Mouse (Mus musculus): ENCODE results near the gene Ankrd65. TPM values are rescaled to one million over a fixed set of nuclear protein-coding genes. Genes with fewer than 3 reads are reported as not detected.
"Not testable (repeated sequence)": the region's sequence is repeated elsewhere in the genome, so short reads cannot be mapped to it uniquely, and the experiment has no call there.

The Ankrd65 gene
- polyA plus RNA-seq, 1 experiment from 2014 or later = 0.20 TPM

DNA sequence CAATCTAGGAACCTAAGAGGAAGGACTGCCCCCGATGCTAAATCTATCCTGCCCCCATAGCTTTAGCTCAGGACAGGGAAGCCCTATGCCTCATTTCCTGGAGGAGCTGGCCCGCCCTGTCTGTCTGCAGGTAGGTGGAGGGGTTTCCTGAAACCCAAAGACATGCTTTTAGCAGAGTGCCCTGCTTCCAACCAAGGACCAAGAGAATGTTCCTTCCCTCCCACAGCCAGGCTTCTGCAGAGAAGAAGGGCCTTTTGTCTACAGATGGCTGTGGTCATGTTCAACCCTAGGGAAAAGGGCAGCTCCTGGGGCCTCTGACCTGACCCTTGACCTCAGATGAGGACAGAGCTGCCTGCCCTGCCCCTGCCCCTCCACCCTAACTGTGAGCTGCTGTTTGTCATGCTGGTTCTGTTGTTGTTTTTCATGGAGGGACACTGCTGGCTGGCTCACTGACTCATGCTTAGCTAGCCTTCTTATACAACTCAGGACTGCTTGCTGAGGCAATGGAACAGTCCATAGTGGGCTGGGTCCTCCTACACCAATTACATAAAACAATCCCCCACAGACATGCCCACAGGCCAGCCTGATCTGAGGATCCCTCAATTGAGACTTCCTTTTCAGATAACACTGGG lies 13.4 kb upstream of the Ankrd65 start:
- no peaks in the 10 kb centered on the region for H3K36me3 ChIP-seq
- ATAC-seq (ENCODE audit: borderline replicate concordance, extremely low read depth, low FRiP score, low TSS enrichment) = no peak
- H3K9ac ChIP-seq = no peak overlapping the region
- 55% methylated on average over 2 of the region's 2 CpGs for WGBS
- no peak overlapping the region for H3K4me3 ChIP-seq
- peaks cover 48% of the 10 kb centered on the region for H3K4me1 ChIP-seq
- H3K4me2 ChIP-seq = no peak overlapping the region
- no peaks in the 10 kb centered on the region for H3K9me3 ChIP-seq
- H3K27me3 ChIP-seq = peaks cover 24% of the 10 kb centered on the region
- 0 out of 2 replicates have a peak overlapping the region, but pooled peaks have one; percentile 8 for H3K27ac ChIP-seq

DNA sequence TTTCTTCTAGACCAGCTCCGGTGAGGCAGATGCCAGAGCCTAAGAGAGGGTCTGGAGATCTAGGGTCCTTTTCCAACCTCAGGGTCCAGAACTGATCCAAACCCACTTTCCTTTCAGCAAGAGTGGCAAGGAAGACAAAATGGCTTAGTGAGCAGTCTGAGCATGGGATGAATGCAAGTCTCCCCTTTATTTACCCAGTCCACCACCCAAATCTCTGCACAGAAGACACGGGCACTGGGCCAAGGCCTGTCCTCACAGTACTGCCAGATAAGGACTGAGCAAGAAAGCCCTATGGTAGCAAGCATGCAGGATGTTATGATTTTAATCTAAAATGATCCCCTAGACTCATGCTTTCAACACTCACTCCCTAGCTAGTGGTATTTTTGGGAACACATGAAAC lies 12.4 kb upstream of the Ankrd65 start:
- Histone ChIP-seq H3K36me3 (no peaks in the 10 kb centered on the region), H3K9me3 (no peaks in the 10 kb centered on the region), H3K4me1 (peaks cover 48% of the 10 kb centered on the region), H3K27ac (0 out of 2 replicates have a peak overlapping the region, but pooled peaks have one; percentile 20), H3K27me3 (peaks cover 16% of the 10 kb centered on the region), H3K9ac (no peak overlapping the region), H3K4me2 (no peak overlapping the region), H3K4me3 (no peak overlapping the region)
- no peak for ATAC-seq (ENCODE audit: borderline replicate concordance, extremely low read depth, low FRiP score, low TSS enrichment)
- WGBS = 57% methylated on average over 2 of the region's 2 CpGs

DNA sequence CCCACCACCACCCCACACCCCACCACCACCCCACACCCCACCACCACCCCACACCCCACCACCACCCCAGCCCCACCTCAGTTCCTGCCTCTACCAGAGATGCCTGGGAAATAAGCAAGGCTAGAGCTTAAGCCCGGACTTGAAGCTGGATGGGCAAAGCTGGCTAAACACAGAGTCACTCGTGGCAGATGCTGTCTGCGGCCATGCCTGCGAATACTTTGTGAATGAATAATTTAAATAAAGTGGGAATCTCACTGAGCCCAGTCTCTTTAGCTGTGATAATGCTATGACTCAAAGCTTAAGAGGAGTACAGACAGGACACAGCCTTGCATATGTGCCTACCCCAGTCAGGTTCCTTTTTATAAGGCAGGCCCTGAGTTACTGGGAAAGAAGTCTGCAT lies 10.7 kb upstream of the Ankrd65 start:
- H3K36me3 ChIP-seq = no peaks in the 10 kb centered on the region
- no peak overlapping the region for H3K9ac ChIP-seq
- no peaks in the 10 kb centered on the region for H3K27me3 ChIP-seq
- WGBS = 77% methylated on average over 4 of the region's 4 CpGs
- peaks cover 40% of the 10 kb centered on the region for H3K4me1 ChIP-seq
- no peak overlapping the region for H3K4me3 ChIP-seq
- H3K27ac ChIP-seq = no peak overlapping the region
- H3K4me2 ChIP-seq = no peak overlapping the region
- ATAC-seq (ENCODE audit: borderline replicate concordance, extremely low read depth, low FRiP score, low TSS enrichment) = no peak
- H3K9me3 ChIP-seq = no peaks in the 10 kb centered on the region

DNA sequence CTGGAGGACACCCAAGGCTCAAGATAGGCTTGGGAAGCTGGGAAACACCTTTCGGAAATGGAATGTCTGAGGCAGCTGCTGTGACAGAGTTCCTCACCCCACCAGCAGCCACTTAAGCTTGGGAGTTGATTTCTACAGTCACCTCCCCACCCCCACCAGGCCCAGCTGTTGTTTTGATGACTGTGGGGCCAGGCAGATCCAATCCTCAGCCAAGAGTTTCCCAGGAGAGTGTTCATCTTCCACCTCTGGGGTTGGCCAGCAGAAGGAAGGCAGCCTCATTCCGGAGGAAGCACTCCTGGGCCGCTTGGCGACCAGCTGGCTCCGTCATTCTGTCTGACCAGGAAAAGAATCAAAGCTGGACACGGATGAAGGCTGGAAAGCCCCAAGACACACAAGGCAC lies 9.3 kb upstream of the Ankrd65 start:
- 15% methylated on average over 6 of the region's 6 CpGs for WGBS
- H3K9me3 ChIP-seq = no peaks in the 10 kb centered on the region
- H3K4me3 ChIP-seq = no peak overlapping the region
- ATAC-seq (ENCODE audit: borderline replicate concordance, extremely low read depth, low FRiP score, low TSS enrichment) = no peak
- H3K9ac ChIP-seq = no peak overlapping the region
- peak overlapping the region; percentile 16; the same call in 1 of the 2 replicates for H3K27ac ChIP-seq
- no peaks in the 10 kb centered on the region for H3K27me3 ChIP-seq
- peaks cover 28% of the 10 kb centered on the region for H3K4me1 ChIP-seq
- no peaks in the 10 kb centered on the region for H3K36me3 ChIP-seq
- H3K4me2 ChIP-seq = no peak overlapping the region

DNA sequence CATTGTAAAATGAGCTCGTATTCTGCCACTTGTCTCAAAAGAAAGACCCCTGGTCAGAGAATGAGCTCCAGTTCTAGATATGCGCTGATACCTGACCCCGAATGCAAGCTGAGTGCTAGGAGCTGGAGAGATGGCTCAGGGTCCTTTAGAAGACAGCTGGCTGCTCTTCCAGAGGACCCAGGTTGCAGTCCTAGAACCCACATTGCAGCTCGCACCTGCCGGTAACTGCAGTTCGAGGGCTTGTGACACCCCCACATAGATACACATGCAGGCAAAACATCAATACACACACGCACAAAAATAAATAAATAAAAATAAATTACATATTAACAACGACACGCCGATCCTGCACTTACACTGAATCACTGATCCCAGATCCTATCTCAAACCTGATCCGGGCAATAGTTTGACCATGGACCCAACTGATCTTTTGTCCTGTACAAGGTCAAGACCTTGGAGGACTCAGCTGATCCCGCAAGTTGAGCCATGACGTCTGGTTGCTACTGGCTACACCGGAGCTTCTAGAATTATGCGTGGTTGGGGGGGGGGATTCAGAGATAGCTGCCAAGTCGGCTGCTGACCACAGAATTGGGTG lies 6.7 kb upstream of the Ankrd65 start:
- WGBS = 33% methylated on average over 16 of the region's 16 CpGs
- Histone ChIP-seq H3K4me1 (peaks cover 11% of the 10 kb centered on the region), H3K27ac (peak overlapping the region; percentile 51; the same call in 1 of the 2 replicates), H3K9ac (no peak overlapping the region; the same call in 1 of the 2 replicates), H3K9me3 (no peaks in the 10 kb centered on the region), H3K4me2 (peak overlapping the region; percentile 89), H3K36me3 (no peaks in the 10 kb centered on the region), H3K4me3 (peak overlapping the region; percentile 60), H3K27me3 (no peaks in the 10 kb centered on the region)
- no peak for ATAC-seq (ENCODE audit: borderline replicate concordance, extremely low read depth, low FRiP score, low TSS enrichment)

DNA sequence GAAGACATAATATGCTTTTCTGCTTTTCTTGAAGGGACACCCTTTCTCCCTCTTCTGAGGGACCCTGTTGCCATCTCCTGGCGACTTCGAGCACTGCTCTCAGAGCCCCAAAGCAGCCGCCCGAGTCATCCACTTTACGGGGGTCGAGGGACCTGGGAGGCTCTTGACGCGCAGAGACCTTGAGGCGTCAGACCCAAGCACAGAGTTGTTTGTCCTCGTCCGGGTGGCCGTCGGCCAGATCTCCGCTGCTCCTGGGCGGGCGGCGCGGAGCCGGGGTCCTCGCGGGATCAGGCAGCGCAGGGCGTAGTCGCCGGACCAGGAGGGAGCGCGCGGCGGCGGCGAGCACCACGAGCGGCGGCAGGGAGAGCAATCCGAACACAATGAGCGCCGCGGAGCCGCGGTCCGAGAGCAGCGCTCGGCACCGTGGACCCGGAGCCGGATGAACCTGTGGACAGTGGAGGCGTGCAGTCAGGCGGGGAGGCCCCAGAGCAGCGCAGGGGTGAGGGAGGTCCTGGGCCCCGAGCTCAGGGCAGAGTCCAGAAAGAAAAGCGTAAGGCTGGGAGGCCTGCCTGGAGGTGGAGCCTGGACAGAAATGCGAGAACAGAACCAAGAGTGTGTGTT lies 6.0 kb upstream of the Ankrd65 start:
- Histone ChIP-seq H3K4me1 (peaks cover 11% of the 10 kb centered on the region), H3K9ac (peak overlapping the region; percentile 66), H3K4me3 (peak overlapping the region; percentile 60), H3K9me3 (no peaks in the 10 kb centered on the region), H3K27ac (peak overlapping the region; percentile 51), H3K4me2 (peak overlapping the region; percentile 89), H3K36me3 (no peaks in the 10 kb centered on the region), H3K27me3 (no peaks in the 10 kb centered on the region)
- WGBS = under 1% methylated on average over 52 of the region's 52 CpGs
- peak; percentile 87 for ATAC-seq (ENCODE audit: borderline replicate concordance, extremely low read depth, low FRiP score, low TSS enrichment)

DNA sequence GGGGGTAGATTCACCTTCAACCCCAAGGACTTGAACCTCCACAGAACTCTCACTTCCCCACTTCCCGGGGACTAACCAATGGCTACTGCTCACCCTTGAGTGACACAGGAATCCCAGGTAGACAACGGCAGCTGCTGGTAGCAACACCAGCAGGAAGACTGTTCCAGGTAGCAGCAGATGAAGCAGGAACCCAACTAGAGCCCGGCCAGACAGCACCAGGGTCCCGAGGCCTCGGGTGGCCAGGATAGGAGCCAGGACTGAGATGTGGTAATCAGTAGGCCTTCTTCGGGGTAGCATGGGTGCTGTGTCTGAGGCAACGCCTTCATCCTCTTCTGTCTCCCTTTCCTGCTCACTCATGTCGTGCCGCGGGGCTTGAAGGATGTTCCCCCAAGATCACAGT lies 5.0 kb upstream of the Ankrd65 start:
- H3K4me3 ChIP-seq = no peak overlapping the region
- no peak overlapping the region for H3K9ac ChIP-seq
- no peak overlapping the region for H3K27ac ChIP-seq
- ATAC-seq (ENCODE audit: borderline replicate concordance, extremely low read depth, low FRiP score, low TSS enrichment) = no peak
- 78% methylated on average over 10 of the region's 10 CpGs for WGBS
- H3K4me1 ChIP-seq = peaks cover 11% of the 10 kb centered on the region
- H3K9me3 ChIP-seq = no peaks in the 10 kb centered on the region
- H3K36me3 ChIP-seq = no peaks in the 10 kb centered on the region
- no peaks in the 10 kb centered on the region for H3K27me3 ChIP-seq
- H3K4me2 ChIP-seq = no peak overlapping the region

DNA sequence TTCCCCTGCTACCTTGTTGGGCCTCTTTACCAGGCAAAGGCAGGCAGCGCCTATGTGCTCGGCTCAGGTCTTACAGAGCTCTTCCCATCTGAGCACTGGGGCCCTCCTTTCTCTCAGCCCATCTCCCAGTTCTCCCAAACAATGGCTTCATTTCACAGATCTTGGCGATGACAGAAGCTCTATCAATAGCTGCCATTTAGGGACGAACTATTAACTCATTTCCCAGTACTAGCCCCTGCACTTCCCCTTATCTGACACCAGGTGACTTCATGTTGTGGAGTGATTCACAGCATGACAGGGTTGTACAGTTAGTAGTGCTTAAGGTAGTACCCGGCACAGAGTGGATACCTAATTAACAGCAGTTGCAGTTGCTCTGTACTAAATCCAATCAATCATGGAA lies 4.4 kb upstream of the Ankrd65 start, which contains the start of gene Tmem88b:
Tmem88b (minus strand) TSS at position 56 of the 400 bp plus-strand sequence.
- Histone ChIP-seq H3K4me1 (peaks cover 9% of the 10 kb centered on the region), H3K9me3 (no peaks in the 10 kb centered on the region), H3K9ac (0 out of 2 replicates have a peak within 1 kb of the TSS, but pooled peaks have one; percentile 66), H3K27ac (no peak within 1 kb of the TSS), H3K4me3 (peak within 1 kb of the TSS; percentile 60), H3K27me3 (no peaks in the 10 kb centered on the region), H3K4me2 (peak within 1 kb of the TSS; percentile 89), H3K36me3 (no peaks in the 10 kb centered on the region)
- 63% methylated on average over 5 of the region's 5 CpGs for WGBS
- ATAC-seq (ENCODE audit: borderline replicate concordance, extremely low read depth, low FRiP score, low TSS enrichment) = no peak

DNA sequence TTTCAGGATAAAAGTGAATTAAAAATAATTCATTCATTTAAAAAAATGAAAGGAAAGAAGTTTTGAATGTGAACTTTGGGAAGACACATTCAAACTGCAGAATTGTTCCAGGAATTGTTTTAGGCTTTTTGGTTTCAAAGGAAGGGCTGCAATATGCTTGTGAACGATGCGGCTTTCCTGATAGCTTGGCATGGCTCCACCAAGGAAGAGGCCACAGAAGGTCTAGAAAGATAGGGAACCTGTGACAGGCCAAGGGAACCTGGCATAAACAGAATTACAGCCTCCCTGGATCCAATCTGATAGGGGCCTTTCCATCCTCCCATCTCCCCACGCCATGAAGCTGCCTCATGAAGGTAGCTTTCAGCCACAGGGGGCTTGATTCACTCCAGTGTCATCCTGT lies 1.9 kb upstream of the Ankrd65 start:
- Histone ChIP-seq H3K4me2 (no peak overlapping the region), H3K27ac (no peak overlapping the region), H3K36me3 (no peaks in the 10 kb centered on the region), H3K9me3 (no peaks in the 10 kb centered on the region), H3K9ac (no peak overlapping the region), H3K4me3 (no peak overlapping the region), H3K27me3 (no peaks in the 10 kb centered on the region), H3K4me1 (peaks cover 5% of the 10 kb centered on the region)
- ATAC-seq (ENCODE audit: borderline replicate concordance, extremely low read depth, low FRiP score, low TSS enrichment) = no peak
- 58% methylated on average over 3 of the region's 3 CpGs for WGBS

DNA sequence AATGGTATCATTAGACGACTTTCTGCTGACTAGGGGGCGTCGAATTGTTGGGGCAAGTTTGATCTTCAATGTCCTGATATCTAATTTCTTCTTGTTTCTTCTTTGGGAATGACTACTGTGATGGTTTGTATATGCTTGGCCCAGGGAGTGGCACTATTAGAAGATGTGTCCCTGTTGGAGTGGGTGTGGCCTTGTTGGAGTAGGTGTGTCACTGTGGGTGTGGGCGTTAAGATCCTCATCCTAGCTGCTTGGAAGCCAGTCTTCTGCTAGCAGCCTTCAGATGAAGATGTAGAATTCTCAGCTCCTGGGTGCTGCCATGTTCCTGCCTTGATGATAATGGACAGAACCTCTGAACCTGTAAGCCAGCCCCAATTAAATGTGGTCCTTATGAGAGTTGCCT lies 1.4 kb upstream of the Ankrd65 start:
- WGBS = 67% methylated on average over 4 of the region's 4 CpGs
- not testable (repeated sequence) for H3K9ac ChIP-seq

DNA sequence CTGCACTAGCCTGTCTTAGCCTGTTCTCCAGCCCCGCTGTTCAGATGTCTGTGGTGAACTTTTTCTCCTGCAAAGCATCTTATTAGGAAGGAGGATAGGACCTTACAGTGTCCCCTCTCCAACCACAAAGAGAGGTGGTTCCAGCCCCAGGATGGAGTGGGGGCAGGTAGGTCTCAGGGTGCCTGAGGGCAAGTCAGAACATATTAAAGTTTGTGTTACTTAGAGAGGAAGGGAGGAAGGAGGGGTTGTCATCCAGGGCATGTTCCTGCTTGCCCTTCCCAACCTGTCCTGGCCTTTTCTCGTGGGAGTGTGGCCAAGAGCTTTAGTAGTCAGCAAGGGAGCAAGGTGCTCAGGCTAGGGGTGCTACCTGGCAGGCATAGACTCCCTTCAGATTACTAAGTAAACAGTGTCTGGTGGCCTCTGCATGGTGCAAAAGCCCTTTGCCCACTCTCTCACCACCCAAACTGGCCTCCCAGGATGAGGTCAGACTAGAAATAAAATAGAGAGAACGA lies 467 bp downstream of the Ankrd65 start:
- WGBS = 45% methylated on average over 3 of the region's 3 CpGs
- Histone ChIP-seq H3K4me2 (no peak overlapping the region), H3K4me3 (no peak overlapping the region), H3K9ac (no peak overlapping the region), H3K9me3 (no peaks in the 10 kb centered on the region), H3K36me3 (no peaks in the 10 kb centered on the region), H3K27me3 (no peaks in the 10 kb centered on the region), H3K4me1 (no peaks in the 10 kb centered on the region), H3K27ac (no peak overlapping the region)
- ATAC-seq (ENCODE audit: borderline replicate concordance, extremely low read depth, low FRiP score, low TSS enrichment) = no peak

More for the DNA sequence above, 1.4 kb upstream of the Ankrd65 start:
- H3K27ac ChIP-seq; H3K4me3 ChIP-seq; H3K27me3 ChIP-seq; H3K9me3 ChIP-seq; H3K4me2 ChIP-seq; ATAC-seq (ENCODE audit: borderline replicate concordance, extremely low read depth, low FRiP score, low TSS enrichment); H3K4me1 ChIP-seq; H3K36me3 ChIP-seq: not testable (repeated sequence)

Measured in lung, embryonic 15.5 days (tissue).